Mouse (Mus musculus): ENCODE results near the gene Trpt1. TPM values are rescaled to one million over a fixed set of nuclear protein-coding genes. Genes with fewer than 3 reads are reported as not detected.

The Trpt1 gene
- 12.4 TPM in 2 replicates for polyA plus RNA-seq (2012; rRNA removed)

GRCm38 (mm10) chr19:6996006-6996405 is at the start of gene Trpt1, which contains the start of gene Nudt22:
Trpt1 (plus strand) TSS chr19:6996131.
Nudt22 (minus strand) TSS chr19:6996117.

GRCm38 (mm10) chr19:6974211-6975205 is 21.4 kb upstream of the Trpt1 start, which contains the start of gene Ppp1r14b:
Ppp1r14b (plus strand) TSS chr19:6974968.

GRCm38 (mm10) chr19:6975537-6976521 is 20.1 kb upstream of the Trpt1 start, which contains the start of gene Plcb3:
Plcb3 (minus strand) TSS chr19:6976470.

GRCm38 (mm10) chr19:6980381-6981093 is 15.4 kb upstream of the Trpt1 start, which contains the start of gene Fkbp2:
Fkbp2 (minus strand) TSS chr19:6980501.

GRCm38 (mm10) chr19:6987061-6987903 is 8.6 kb upstream of the Trpt1 start, which contains the start of gene Vegfb:
Vegfb (minus strand) TSS chr19:6987651.

GRCm38 (mm10) chr19:6992011-6992858 is 3.7 kb upstream of the Trpt1 start, which contains the start of gene Dnajc4:
Dnajc4 (minus strand) TSS chr19:6992572.

GRCm38 (mm10) chr19:7019191-7019590 is 23.3 kb downstream of the Trpt1 start, which contains the start of gene Fermt3:
Fermt3 (minus strand) TSS chr19:7019469.

GRCm38 (mm10) chr19:7039841-7040636 is 44.1 kb downstream of the Trpt1 start, which contains the start of gene Stip1:
Stip1 (minus strand) TSS chr19:7039967.

Other genes with a start within 250 kb of the Trpt1 start
- 48.4 and 58.2 TPM in 2 replicates for gene Rps6ka4, start 155.5 kb upstream of the Trpt1 start, polyA plus RNA-seq (2012; rRNA removed)
- gene Ccdc88b, start 137.9 kb upstream of the Trpt1 start, polyA plus RNA-seq (2012; rRNA removed), result 9.2 and 14.4 TPM in 2 replicates
- 136 and 165 TPM in 2 replicates for gene Trmt112, start 86.4 kb upstream of the Trpt1 start, polyA plus RNA-seq (2012; rRNA removed)
- gene Prdx5, start 86.0 kb upstream of the Trpt1 start, polyA plus RNA-seq (2012; rRNA removed), result 81.1 and 89.3 TPM in 2 replicates
- gene Esrra, start 74.3 kb upstream of the Trpt1 start, polyA plus RNA-seq (2012; rRNA removed), result 41.5 and 54.3 TPM in 2 replicates
- 0.67 and 0.96 TPM in 2 replicates for gene Catsperz, start 70.8 kb upstream of the Trpt1 start, polyA plus RNA-seq (2012; rRNA removed)
- gene Kcnk4, start 61.6 kb upstream of the Trpt1 start, polyA plus RNA-seq (2012; rRNA removed), result 0.31 and 0.43 TPM in 2 replicates
- gene Bad, start 54.3 kb upstream of the Trpt1 start, polyA plus RNA-seq (2012; rRNA removed), result 110 and 113 TPM in 2 replicates
- 149 and 153 TPM in 2 replicates for gene Gpr137, start 53.7 kb upstream of the Trpt1 start, polyA plus RNA-seq (2012; rRNA removed)
- gene Ppp1r14b, start 21.2 kb upstream of the Trpt1 start, polyA plus RNA-seq (2012; rRNA removed), result 195 and 257 TPM in 2 replicates
- gene Plcb3, start 19.7 kb upstream of the Trpt1 start, polyA plus RNA-seq (2012; rRNA removed), result 124 and 128 TPM in 2 replicates
- 38.2 and 48.3 TPM in 2 replicates for gene Fkbp2, start 15.6 kb upstream of the Trpt1 start, polyA plus RNA-seq (2012; rRNA removed)
- 69.8 and 79.7 TPM in 2 replicates for gene Vegfb, start 8.5 kb upstream of the Trpt1 start, polyA plus RNA-seq (2012; rRNA removed)
- 42.1 and 55.2 TPM in 2 replicates for gene Dnajc4, start 3.6 kb upstream of the Trpt1 start, polyA plus RNA-seq (2012; rRNA removed)
- 59.8 and 60.4 TPM in 2 replicates for gene Nudt22, start within 50 bp of the Trpt1 start, polyA plus RNA-seq (2012; rRNA removed)
- gene Fermt3, start 23.3 kb downstream of the Trpt1 start, polyA plus RNA-seq (2012; rRNA removed), result 12.7 and 13.1 TPM in 2 replicates
- 63.8 and 71.7 TPM in 2 replicates for gene Stip1, start 43.8 kb downstream of the Trpt1 start, polyA plus RNA-seq (2012; rRNA removed)
- 50.2 and 54.3 TPM in 2 replicates for gene Macrod1, start 60.7 kb downstream of the Trpt1 start, polyA plus RNA-seq (2012; rRNA removed)
- gene Flrt1, start 109.6 kb downstream of the Trpt1 start, polyA plus RNA-seq (2012; rRNA removed), result 5.2 and 5.6 TPM in 2 replicates
- 174 and 216 TPM in 2 replicates for gene Otub1, start 210.2 kb downstream of the Trpt1 start, polyA plus RNA-seq (2012; rRNA removed)
- gene Cox8a, start 221.5 kb downstream of the Trpt1 start, polyA plus RNA-seq (2012; rRNA removed), result 2,339 and 2,765 TPM in 2 replicates
- gene Naa40, start 245.1 kb downstream of the Trpt1 start, polyA plus RNA-seq (2012; rRNA removed), result 25.1 and 35.6 TPM in 2 replicates

Data from ovary, adult 2 months (tissue).